Mouse (Mus musculus): ENCODE measurements at regions not wholly inside any gene's neighbourhood (a gene's known extent, or its start where the extent isn't known, plus 50 kb on each side); places are given as distances from the start of the nearest gene placed in this dataset.
"Not testable (repeated sequence)": the region's sequence is repeated elsewhere in the genome, so short reads cannot be mapped to it uniquely, and the experiment has no call there.

GRCm38 (mm10) chr10:31143856-31144488 is 169.2 kb upstream of the Hddc2 start:
- peak in 1 of 2 experiments; percentile 5 for DNase-seq
- no peak for TF ChIP-seq CTCF (IDR thresholded peaks at IDR 0.05; ENCODE audit: borderline replicate concordance, insufficient read depth, low read depth, low read length)

GRCm38 (mm10) chr10:31144489-31144872 is 168.7 kb upstream of the Hddc2 start:
- no peaks in the 10 kb centered on the region for H3K27me3 ChIP-seq (ENCODE audit: control insufficient read depth, insufficient read depth, low read length)
- H3K27ac ChIP-seq (ENCODE audit: insufficient read depth, low read length), result no peak overlapping the region
- no peak overlapping the region for H3K4me3 ChIP-seq (replicated peaks; ENCODE audit: insufficient read depth, low read depth, low read length)
- TF ChIP-seq POLR2A (IDR thresholded peaks at IDR 0.05; ENCODE audit: borderline replicate concordance, insufficient read depth, low read length), result no peak
- TF ChIP-seq CTCF (IDR thresholded peaks at IDR 0.05; ENCODE audit: borderline replicate concordance, insufficient read depth, low read depth, low read length), result no peak
- H3K4me1 ChIP-seq (ENCODE audit: control insufficient read depth, insufficient read depth, low read length), result no peaks in the 10 kb centered on the region
- WGBS, result 20% methylated on average over 3 of the region's 3 CpGs
- no peak for DNase-seq

More at GRCm38 (mm10) chr10:31143856-31144488, 169.2 kb upstream of the Hddc2 start:
- Histone ChIP-seq H3K4me3 (replicated peaks; ENCODE audit: insufficient read depth, low read depth, low read length) (no peak overlapping the region), H3K27me3 (ENCODE audit: control insufficient read depth, insufficient read depth, low read length) (no peaks in the 10 kb centered on the region), H3K27ac (ENCODE audit: insufficient read depth, low read length) (no peak overlapping the region), H3K4me1 (ENCODE audit: control insufficient read depth, insufficient read depth, low read length) (no peaks in the 10 kb centered on the region)

GRCm38 (mm10) chr10:31173169-31173686 is 140.0 kb upstream of the Hddc2 start:
- H3K4me1 ChIP-seq (ENCODE audit: control insufficient read depth, insufficient read depth, low read length), result no peaks in the 10 kb centered on the region; the same call in 1 of the 2 replicates
- H3K27ac ChIP-seq (ENCODE audit: insufficient read depth, low read length), result no peak overlapping the region
- TF ChIP-seq POLR2A (IDR thresholded peaks at IDR 0.05; ENCODE audit: borderline replicate concordance, insufficient read depth, low read length), result no peak
- TF ChIP-seq CTCF (IDR thresholded peaks at IDR 0.05; ENCODE audit: borderline replicate concordance, insufficient read depth, low read depth, low read length), result no peak
- WGBS, result 10% methylated on average over 15 of the region's 15 CpGs
- H3K27me3 ChIP-seq (ENCODE audit: control insufficient read depth, insufficient read depth, low read length), result no peaks in the 10 kb centered on the region
- H3K4me3 ChIP-seq (replicated peaks; ENCODE audit: insufficient read depth, low read depth, low read length), result no peak overlapping the region
- DNase-seq, result peak; percentile 23 to 24

GRCm38 (mm10) chr10:31189577-31189976 is 123.6 kb upstream of the Hddc2 start:
- H3K4me3 ChIP-seq (replicated peaks; ENCODE audit: insufficient read depth, low read depth, low read length), result no peak overlapping the region

GRCm38 (mm10) chr10:31212164-31212563 is 101.0 kb upstream of the Hddc2 start:
- not testable (repeated sequence) for H3K4me3 ChIP-seq (replicated peaks; ENCODE audit: insufficient read depth, low read depth, low read length); H3K27me3 ChIP-seq (ENCODE audit: control insufficient read depth, insufficient read depth, low read length); H3K4me1 ChIP-seq (ENCODE audit: control insufficient read depth, insufficient read depth, low read length); DNase-seq; H3K27ac ChIP-seq (ENCODE audit: insufficient read depth, low read length)
- WGBS, result 90% methylated on average over 8 of the region's 8 CpGs

More at GRCm38 (mm10) chr10:31189577-31189976, 123.6 kb upstream of the Hddc2 start:
- 43% methylated on average over 1 of the region's 1 CpGs for WGBS
- no peaks in the 10 kb centered on the region for H3K27me3 ChIP-seq (ENCODE audit: control insufficient read depth, insufficient read depth, low read length)
- no peak for DNase-seq
- no peak for TF ChIP-seq CTCF (IDR thresholded peaks at IDR 0.05; ENCODE audit: borderline replicate concordance, insufficient read depth, low read depth, low read length)
- H3K27ac ChIP-seq (ENCODE audit: insufficient read depth, low read length), result no peak overlapping the region
- no peaks in the 10 kb centered on the region for H3K4me1 ChIP-seq (ENCODE audit: control insufficient read depth, insufficient read depth, low read length)

- DNase-seq, result no peak
- 72% methylated on average over 2 of the region's 2 CpGs for WGBS
- H3K4me3 ChIP-seq (replicated peaks; ENCODE audit: insufficient read depth, low read depth, low read length), result no peak overlapping the region
- TF ChIP-seq CTCF (IDR thresholded peaks at IDR 0.05; ENCODE audit: borderline replicate concordance, insufficient read depth, low read depth, low read length) (no peak), POLR2A (IDR thresholded peaks at IDR 0.05; ENCODE audit: borderline replicate concordance, insufficient read depth, low read length) (no peak)
- H3K27me3 ChIP-seq (ENCODE audit: control insufficient read depth, insufficient read depth, low read length), result no peaks in the 10 kb centered on the region
- no peaks in the 10 kb centered on the region for H3K4me1 ChIP-seq (ENCODE audit: control insufficient read depth, insufficient read depth, low read length)
- no peak overlapping the region for H3K27ac ChIP-seq (ENCODE audit: insufficient read depth, low read length)
Measured at GRCm38 (mm10) chr10:31212778-31213454, 100.3 kb upstream of the Hddc2 start.

GRCm38 (mm10) chr10:31221902-31222301 is 91.3 kb upstream of the Hddc2 start:
- no peaks in the 10 kb centered on the region for H3K27me3 ChIP-seq (ENCODE audit: control insufficient read depth, insufficient read depth, low read length)
- H3K27ac ChIP-seq (ENCODE audit: insufficient read depth, low read length), result no peak overlapping the region
- H3K4me1 ChIP-seq (ENCODE audit: control insufficient read depth, insufficient read depth, low read length), result no peaks in the 10 kb centered on the region
- H3K4me3 ChIP-seq (replicated peaks; ENCODE audit: insufficient read depth, low read depth, low read length), result no peak overlapping the region
- no peak for TF ChIP-seq CTCF (IDR thresholded peaks at IDR 0.05; ENCODE audit: borderline replicate concordance, insufficient read depth, low read depth, low read length)
- TF ChIP-seq POLR2A (IDR thresholded peaks at IDR 0.05; ENCODE audit: borderline replicate concordance, insufficient read depth, low read length), result no peak
- 87% methylated on average over 1 of the region's 1 CpGs for WGBS
- DNase-seq, result no peak

GRCm38 (mm10) chr10:31229078-31229477 is 84.1 kb upstream of the Hddc2 start:
- no peaks in the 10 kb centered on the region for H3K4me1 ChIP-seq (ENCODE audit: control insufficient read depth, insufficient read depth, low read length)
- no peaks in the 10 kb centered on the region for H3K27me3 ChIP-seq (ENCODE audit: control insufficient read depth, insufficient read depth, low read length)
- TF ChIP-seq CTCF (IDR thresholded peaks at IDR 0.05; ENCODE audit: borderline replicate concordance, insufficient read depth, low read depth, low read length) (no peak), POLR2A (IDR thresholded peaks at IDR 0.05; ENCODE audit: borderline replicate concordance, insufficient read depth, low read length) (no peak)
- H3K4me3 ChIP-seq (replicated peaks; ENCODE audit: insufficient read depth, low read depth, low read length), result no peak overlapping the region
- WGBS, result 82% methylated on average over 3 of the region's 3 CpGs
- H3K27ac ChIP-seq (ENCODE audit: insufficient read depth, low read length), result no peak overlapping the region
- no peak for DNase-seq
